Mouse (Mus musculus) liver (tissue): Measurements from ENCODE around the gene Gm17455.
A peak's percentile ranks its signal among the peaks of the same experiment; 100 is the strongest.

Source experiments
- DNase-seq: peaks from one replicate; pipeline ENCODE4 v3.0.0-alpha.2; 2020; ENCODE audit warnings: mixed read lengths

The Gm17455 gene

DNA sequence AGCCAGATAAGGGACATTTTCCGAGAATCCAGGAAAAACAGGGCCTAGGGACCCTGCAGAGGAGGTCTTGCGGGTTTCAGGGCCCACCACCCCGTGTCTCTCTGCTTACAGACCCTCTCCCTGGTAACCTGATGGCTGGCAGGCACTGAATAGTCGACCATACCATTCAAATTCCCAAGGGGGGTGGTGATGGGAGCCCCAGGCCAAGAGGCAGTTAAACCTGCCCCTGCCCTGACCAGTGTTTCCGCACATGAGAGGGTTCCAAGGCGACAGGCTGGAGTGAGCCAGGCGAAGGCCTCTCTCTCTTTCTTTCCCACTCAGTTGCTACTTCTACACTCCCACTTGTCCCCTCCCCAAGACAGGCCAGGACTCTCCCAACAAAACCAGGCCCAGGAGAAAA, at the start of gene Gm17455:
Gene Gm17455, plus strand, starts transcription at position 278 of the 400 bp plus-strand sequence.
- DNase-seq = no peak

DNA sequence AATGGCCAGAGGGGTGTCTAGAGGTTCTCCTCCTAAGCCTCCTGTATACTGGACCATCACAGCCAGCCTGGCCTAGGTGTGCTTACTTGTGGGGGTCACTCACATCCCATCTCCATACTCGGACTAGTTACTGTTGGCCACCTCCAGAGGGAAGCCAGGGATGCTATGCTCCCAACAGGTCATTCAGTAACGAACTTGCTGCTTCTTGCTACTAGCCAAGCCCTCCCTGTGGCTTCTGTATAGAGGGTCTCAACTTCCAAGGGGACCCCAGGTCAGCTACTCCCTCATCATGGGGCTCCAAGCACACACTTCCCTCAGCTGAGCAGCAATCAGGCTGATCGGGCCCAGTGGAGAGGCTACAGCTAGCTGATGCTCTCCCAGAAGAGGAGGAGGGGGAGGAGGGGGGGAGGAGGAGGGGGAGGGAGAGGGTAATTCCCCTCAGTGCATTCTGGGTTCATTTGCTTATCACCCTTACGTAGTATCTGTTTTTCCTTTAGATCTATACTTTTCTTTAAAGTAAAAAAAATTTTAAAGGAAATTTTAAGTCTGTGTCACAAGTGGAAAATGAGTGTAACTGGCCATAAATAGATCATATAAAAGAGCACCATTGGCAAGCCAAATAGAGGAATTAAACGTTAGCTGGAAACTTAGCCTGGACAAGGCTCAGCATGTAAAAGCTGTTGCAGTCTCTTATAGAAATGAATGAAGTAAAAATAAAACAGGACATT, 49.3 kb upstream of the Gm17455 start:
- DNase-seq = no peak

DNA sequence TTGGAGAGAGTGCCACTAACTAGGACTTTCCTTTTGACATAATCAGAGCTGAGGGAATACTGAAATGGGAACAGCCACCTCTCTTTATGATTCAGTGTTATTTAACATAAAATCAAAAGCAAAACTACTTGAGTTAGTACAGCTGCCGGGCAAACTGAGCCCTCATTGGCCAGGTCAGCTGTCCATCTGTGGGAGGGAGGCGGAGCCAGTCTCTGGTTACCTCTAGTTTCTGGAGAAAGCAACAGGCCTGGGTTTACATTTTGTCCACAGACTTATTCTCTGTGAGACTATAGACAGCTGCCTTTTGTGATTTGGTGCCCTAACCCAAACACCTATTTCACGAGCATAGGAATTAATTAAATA, 48.7 kb upstream of the Gm17455 start:
- peak; percentile 88 for DNase-seq

DNA sequence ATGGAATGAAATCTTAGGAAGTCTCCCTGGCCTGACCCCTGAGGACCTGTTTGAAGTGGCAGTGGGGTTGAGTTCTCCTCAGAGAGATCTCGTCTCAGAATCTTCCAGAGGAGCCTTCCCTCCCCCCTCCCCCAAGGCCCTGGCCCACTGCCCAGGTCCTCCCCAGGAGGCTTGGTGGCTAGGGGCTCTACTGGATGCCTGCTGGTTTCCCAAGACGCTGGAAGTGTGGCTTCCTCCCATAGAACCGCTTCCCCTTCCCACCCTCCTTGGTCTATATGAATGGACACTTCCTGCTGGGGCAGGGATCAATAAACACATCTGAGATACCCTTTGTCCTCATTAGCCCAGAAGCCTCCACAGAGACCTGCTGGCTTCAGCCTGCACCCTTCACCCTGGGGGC, 48.3 kb upstream of the Gm17455 start:
- no peak for DNase-seq

DNA sequence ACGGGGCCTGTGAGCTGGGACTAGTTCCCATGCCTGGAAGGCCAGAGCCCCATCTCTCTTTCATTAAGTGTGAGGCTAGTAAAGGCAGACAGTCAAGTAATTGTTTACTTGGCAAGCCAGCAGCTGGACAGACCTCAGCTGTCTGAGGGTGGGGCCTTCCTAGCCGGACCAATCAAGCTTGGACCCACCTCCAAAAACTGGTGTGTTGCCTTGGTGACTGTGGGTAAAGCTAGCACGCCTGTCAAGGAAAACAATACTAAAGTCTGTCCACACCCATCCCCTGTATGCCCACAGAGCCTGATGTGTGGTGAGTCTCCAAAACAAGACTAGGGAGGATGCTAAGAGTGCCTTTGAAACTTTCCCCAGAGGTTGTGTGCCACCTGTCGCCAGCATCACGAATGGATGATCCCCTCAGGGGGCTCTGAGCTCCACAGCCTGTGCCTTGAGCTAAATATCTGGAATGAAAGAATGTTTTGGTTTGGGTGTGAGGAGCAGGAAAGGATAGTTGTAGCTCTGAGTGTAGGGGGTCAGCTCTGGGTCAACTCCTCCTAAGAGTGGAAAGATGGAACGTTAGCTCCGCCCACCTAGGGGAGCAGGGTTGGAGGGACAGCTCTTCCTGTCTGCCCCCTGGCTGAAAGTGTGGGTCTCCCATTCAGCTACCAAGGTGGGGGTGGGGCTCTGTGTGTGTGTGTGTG, 47.6 kb upstream of the Gm17455 start:
- peak; percentile 49 for DNase-seq

DNA sequence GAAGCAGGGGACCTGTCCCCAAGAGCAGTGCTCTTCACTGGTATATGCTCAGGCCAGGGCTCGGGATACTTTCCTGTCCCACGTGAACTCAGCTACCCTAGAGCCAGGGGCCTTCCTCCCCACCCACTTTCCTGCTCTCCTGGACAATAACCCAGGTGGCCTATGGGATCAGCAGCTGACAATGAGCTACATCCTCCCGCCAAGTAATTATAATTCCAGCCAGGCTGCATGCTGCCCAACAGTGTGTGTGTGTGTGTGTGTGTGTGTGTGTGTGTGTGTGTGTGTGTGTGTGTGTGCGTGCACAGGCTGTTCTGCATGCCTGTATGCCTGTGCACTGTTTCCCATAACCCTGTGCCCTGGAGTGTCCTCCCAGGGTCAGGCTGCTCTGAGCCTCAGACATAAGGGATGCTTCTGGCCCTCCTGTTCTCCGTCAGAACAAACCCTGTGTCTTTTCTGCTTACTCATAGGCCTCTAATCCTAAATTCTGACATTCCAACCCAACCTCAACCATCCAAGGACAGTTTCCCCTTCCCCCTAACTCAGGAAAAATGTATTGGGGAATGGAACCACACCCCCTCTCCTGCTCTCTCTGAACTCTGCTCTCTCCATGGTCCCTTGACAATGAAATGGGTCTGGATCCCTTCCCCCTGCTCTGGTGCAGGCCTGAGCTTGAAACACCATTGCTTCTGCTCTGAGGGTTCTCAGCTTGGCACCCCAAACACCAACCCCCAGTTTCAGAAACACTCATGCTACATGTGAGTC, 46.1 kb upstream of the Gm17455 start:
- DNase-seq = no peak

DNA sequence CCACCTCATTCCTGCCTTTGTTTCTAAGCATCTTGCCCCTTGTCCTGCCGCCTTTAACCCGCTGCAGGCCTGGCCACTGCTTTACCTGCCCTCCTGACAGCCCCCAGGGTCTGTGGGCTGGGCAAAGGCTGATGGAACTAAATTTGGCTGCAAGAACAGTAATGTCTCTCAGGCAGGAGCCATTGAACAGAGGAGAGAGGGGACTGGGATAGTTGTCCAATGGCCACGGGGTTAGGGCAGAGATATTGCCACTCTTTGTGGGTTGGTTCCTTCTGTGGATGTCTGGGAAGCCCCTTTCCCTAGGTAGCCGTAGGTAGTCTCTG, 45.6 kb upstream of the Gm17455 start:
- DNase-seq = no peak

DNA sequence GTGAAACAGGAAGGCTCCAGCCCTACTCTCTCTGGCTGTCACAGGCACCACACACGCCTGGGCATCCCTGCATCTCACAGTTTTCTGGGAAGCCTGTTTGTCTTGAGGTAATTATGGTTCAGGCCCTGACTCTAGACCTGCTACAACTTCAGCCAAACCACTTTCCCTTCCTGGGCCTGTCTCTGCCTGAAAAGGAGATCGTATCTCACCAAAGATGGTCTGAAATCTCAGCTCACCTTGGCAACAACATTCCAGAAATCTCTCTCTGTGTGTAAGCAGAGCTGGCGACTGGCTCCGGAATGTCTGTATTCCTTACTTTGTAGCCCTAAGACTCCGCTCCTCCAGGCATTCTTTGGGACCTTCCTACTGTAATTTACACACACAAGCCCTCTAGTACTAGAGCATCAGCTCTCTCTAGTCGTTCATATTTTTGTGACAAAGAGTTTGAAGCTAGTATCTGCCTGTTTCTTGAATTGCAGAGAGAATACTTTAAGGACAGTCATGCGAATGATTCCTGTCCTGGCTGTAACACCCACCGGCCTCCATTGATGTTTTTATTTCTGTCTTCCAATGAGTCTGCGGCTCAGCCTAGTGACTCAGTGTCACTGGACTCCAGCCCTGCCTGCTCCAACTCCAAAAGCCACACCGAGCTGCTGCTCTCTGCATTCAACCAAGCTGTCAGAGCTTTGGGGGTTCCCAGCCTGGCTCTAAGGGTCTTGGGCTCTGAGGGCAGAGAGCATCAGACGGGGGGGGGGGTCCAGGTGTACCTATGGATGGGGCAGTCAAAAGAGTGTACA, 44.4 kb upstream of the Gm17455 start:
- no peak for DNase-seq

DNA sequence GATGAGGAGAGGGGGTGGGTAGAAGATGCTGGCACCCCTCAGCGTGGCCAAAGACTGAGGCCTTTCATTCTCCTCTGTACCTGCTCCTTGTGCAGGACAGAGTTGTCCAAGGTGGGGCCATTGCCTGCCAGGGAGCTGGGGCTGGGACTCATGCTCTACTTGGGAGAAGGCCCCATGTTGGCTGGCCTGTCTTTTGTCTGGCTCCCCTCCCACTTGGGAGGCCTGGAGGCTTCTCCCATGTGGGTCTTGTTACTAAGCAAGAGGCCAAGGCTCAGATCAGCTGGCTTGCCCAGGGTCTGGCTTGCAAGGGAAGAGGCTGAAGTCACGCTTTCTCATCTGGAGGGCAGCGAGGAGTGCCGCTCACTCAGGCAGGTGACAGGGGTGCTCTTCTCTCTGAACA, 42.1 kb upstream of the Gm17455 start:
- DNase-seq = no peak

DNA sequence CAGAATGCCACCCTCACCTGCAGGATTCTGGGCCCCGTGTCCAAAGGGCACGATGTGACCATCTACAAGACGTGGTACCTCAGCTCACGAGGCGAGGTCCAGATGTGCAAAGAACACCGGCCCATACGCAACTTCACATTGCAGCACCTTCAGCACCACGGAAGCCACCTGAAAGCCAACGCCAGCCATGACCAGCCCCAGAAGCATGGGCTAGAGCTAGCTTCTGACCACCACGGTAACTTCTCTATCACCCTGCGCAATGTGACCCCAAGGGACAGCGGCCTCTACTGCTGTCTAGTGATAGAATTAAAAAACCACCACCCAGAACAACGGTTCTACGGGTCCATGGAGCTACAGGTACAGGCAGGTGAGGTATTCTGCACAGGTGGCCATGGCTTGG, 41.6 kb upstream of the Gm17455 start:
- no peak for DNase-seq

DNA sequence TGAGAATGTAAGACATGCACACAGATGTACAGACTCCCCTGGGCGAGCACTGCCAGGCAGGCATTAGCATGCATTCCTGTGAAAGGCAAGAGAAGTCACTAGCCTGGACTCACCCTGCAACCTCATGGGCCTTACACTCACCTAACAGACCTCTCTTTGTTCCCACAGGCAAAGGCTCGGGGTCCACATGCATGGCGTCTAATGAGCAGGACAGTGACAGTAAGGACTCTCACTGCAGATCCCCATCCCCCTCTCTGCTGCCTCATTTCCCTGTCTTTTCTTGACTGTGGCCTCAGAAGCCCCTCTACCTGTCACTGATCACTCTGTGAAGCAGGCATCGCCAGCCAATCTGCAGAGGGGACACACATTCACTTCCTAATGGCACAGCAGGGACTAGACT, 40.8 kb upstream of the Gm17455 start:
- no peak for DNase-seq

DNA sequence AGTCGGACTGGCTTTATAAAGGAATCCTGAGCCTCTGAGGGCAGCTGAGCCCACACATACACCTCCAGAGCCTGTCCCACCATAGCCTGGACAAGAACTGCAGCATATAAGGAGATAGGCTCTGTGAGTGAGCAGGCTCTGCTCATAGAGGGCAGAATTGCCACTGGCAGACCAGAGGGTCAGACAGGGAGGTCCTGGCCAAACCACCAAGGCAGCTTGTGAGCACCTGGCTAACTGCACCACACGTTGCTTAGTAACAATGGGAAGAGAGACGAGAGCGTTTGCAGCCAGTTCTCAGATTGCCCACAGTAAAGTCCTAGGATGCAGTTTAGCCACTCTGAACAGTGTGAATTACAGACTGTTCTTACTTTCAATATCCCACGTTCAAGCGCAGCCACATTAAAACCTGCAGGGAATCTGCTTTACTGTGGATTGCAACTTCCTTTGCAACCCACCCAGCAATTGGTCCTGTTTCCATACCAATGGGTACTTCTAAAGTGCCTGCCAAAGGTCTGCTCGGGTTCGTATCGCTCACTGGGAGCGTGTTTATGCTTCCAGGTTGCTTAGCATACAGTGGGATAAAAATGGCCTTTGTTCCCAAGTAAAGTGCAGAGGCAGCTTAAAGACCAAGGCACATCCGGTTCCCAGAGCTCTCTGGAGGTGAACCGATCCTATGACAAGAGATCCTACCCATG, 37.8 kb upstream of the Gm17455 start:
- no peak for DNase-seq

DNA sequence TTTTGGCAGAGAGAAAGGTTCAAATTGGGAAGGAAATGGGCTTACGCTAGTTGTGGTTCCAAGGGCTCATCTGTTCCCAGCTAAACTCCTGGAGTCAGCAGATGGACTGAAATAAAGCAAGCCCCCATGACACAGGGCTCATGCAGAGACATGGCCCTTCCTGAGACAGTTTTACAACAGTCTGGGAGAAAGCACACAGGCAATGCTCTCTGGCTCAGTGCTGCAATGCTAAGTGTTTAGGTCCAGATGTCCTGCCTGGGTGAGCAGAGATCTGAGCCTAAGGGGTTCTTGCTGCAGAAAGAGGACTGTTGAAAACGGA, 37.3 kb upstream of the Gm17455 start:
- DNase-seq = no peak

DNA sequence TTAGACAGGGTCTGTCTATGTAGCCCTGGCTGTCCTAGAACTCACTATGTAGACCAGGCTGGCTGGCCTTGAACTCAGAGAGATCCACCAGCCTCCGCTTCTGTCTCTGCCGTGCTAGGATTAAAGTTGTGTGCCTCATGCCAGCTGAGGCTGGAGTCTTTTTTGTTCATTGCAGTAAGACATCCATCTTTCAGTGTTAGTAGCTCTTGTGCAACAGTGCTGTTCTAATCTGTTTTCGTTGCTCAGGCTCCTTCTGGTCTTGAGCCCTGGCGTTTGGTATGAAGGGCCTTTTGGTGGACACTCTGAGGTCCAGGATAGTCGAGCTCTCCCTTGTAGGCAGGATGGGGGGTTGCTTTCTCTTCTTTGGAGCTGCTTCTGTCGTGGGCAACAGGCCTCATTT, 36.1 kb upstream of the Gm17455 start:
- no peak for DNase-seq

DNA sequence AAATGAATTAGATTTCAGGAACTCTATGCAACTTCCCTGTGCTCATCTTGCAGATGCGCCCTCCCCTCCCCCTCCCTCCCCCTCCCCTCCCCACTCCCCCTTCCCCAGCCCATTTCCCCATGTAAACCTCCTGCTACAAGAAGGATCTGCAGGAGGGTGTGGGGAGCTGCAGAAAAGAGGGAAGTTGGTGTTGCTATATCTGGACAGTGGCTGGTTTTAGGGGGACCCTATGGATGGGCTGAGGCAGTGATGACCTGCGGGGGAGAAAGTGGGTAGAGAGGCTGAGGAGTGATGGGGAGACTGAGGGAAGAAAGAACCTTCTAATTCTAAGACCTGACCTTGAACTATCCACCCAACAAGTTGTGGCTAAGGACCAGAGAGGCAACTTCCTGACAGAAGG, 32.4 kb upstream of the Gm17455 start:
- no peak for DNase-seq

DNA sequence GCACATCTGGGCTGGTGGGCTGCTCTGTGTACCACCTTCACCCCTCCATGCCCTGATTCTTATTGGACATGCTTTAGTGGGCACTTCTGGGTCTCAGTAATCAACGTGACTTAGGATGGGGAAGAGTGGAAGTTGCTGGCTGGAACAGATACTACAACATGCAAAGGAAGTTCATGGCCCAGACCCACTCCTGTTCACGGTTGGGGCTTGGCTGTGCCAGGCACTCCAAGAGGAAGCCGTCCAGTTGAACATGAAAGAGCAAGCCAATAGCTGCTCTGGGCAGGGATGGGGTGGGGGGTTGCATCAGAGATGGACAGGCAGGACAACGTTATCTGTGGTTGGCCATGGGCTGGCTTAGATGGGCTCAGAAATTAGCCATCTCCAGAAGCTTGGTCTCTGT, 31.6 kb upstream of the Gm17455 start:
- DNase-seq = no peak

DNA sequence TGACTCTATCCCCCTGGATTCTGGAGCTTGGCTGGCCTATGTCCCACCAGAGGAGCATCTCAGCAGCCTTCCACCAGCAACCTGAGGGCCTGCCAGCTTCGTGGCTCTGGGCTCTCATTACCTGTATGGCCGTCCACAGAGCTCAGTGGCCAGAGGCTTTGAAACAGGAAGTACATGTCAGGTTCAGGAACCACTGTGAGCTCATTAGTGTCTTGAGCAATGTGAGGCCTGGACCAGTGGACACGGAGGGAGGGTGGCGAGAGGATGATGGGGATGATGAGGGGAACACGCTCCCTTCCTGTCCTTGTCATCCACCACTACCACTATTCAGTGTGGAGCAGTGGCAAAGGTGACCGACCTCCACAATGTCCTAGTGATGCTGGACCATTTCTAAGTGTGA, 30.1 kb upstream of the Gm17455 start:
- DNase-seq = no peak

DNA sequence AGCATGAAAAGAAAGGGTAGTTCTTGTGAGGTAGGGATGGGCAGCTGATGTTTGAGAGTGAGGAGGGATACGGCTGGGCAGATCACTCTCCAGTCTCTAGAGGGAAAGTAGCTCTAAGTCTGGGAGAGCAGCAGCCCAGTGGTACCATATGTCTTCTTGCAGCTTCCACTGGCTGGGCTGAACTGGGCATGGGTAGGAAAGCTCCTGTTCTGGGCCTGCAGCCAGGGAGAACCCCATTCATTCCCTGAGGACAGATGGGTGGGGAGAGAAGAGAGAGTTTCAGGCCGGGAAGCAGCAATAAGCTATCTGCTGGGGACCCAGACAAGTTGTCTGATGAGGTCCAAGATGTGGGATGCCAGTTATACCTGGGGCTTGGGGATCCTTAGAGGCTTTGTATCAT, 29.4 kb upstream of the Gm17455 start:
- DNase-seq = no peak

DNA sequence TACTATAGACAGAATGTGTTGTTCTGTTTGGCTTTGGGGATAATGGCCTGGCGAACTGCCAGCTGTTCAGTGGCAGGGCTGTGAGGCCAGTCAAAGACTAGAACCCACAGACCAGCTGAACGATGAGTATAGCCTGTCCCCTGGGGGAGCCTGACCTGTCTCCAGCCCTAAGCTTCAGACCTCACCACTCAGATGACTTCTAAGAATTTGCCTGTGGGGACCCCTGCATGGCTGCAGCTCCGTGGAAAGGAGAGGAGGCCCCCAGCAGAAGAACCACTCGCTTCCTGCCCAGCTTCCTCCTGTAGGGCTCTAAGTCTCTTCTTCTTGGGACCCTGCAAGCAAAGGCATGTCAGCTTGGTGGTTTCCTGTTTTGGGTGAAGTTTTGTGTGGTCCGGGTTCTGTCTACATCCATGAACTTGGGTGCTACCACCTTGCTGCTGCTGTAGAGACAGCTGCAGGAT, 28.9 kb upstream of the Gm17455 start:
- no peak for DNase-seq

DNA sequence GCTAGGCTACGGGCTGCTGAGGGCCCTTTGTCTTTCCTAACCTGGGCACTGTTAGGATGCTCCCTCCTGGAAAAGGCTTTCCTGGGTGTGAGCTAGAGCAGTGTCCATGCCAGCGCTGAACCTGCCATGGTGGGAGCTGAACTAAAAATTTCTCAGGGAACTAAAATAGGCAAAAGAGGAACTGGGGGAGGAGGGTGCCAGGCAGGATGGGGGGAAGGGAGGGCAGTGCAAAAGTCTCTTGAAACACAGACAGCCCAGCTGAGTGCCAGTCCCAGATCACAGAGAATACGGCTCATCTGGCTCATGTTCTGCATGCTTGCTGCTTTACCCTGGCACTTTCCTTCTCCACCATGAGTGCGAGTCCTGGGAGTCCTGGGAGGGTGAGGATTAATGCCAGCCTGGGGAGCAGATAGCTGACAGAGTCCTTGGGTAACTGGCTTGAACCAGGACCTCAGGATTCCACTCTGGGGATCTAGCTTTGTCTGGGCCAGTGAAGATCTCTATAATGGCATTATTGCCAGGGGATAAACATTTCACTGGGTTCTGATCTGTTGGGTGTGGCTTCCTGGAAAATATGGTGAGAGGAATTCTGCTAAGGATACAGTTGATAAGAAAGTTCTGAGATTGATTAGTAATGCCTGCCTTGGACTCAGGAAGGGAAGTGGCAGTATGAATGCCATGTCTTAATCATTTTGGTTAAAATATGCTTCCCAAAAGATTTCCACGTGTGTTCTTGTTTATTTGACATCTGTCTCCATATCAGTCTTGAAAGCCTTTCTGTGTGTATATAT, 27.7 kb upstream of the Gm17455 start:
- DNase-seq = no peak

DNA sequence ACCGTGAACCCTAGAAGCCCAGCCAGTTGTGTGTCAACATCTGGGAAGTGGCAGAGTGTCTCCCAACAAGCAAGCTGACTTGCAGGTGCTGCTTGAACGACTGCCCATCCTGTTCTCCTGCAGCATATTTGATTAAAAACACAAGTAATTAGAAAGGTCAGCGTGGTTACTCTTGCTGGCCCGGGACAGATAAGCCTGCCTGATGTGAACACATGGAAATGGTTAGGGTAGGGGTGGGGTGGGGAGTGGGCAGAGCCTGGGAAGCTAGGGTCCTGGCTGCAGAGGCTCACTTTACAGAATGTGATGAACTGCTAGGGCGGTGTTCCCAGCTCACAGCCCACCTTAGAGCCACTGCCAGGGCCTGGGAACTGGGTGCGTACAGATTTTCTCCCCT, 26.0 kb upstream of the Gm17455 start:
- DNase-seq = no peak
